Mouse (Mus musculus): ENCODE data around the gene Hist1h3d. TPM values are rescaled to one million over a fixed set of nuclear protein-coding genes. Genes with fewer than 3 reads are reported as not detected.

Hist1h3d gene
- total and polyA plus RNA-seq, 3 experiments, result 1.4 to 150 TPM; not detected in 1

GRCm38 (mm10) chr13:23620733-23621531, 45.4 kb downstream of the Hist1h3d start, which contains the start of gene Hist1h2be (continued):
- TF ChIP-seq MAX (IDR thresholded peaks at IDR 0.05; ENCODE audit: low read length) (peak; percentile 66; the same call in 1 of the 2 replicates), TCF12 (IDR thresholded peaks at IDR 0.05; ENCODE audit: low read depth, low read length) (0 out of 2 replicates have a peak, but pooled peaks have one; percentile 15), ZC3H11A (IDR thresholded peaks at IDR 0.05; ENCODE audit: low read depth, low read length) (no peak), ZKSCAN1 (IDR thresholded peaks at IDR 0.05; ENCODE audit: low read depth, low read length) (no peak)

GRCm38 (mm10) chr13:23621532-23622174, 46.1 kb downstream of the Hist1h3d start:
- H3K4me3 ChIP-seq (ENCODE audit: control insufficient read depth in 1 of 2, insufficient read depth in 1 of 2, low read depth in 2 of 2, low read length in 2 of 2), result peak overlapping the region; percentile 29 to 49
- H3K9ac ChIP-seq (ENCODE audit: control insufficient read depth, low read depth, low read length, poor library complexity, severe bottlenecking), result peak overlapping the region; percentile 88
- H3K27ac ChIP-seq (ENCODE audit: control insufficient read depth, low read depth, low read length), result peak overlapping the region; percentile 95
- TF ChIP-seq SMC3 (IDR thresholded peaks at IDR 0.05; ENCODE audit: low read depth, low read length), result peak; percentile 21; the same call in 1 of the 2 replicates
- peak; percentile 99 for TF ChIP-seq POLR2AphosphoS2 (IDR thresholded peaks at IDR 0.05; ENCODE audit: low read length)
- peak; percentile 67 to 98 for TF ChIP-seq POLR2A (IDR thresholded peaks at IDR 0.05; ENCODE audit: control insufficient read depth in 1 of 2, insufficient read depth in 1 of 2, low read depth in 1 of 2, low read length in 2 of 2, poor library complexity in 1 of 2)
- TF ChIP-seq POLR2AphosphoS5 (IDR thresholded peaks at IDR 0.05; ENCODE audit: borderline replicate concordance, low read depth, low read length), result peak; percentile 97
- TF ChIP-seq NELFE (IDR thresholded peaks at IDR 0.05; ENCODE audit: low read depth, low read length), result peak; percentile 19; the same call in 1 of the 2 replicates
- TF ChIP-seq ZMIZ1 (IDR thresholded peaks at IDR 0.05; ENCODE audit: low read depth, low read length), result peak; percentile 97
- TF ChIP-seq TCF12 (IDR thresholded peaks at IDR 0.05; ENCODE audit: low read depth, low read length), result no peak
- no peak for TF ChIP-seq MYC (IDR thresholded peaks at IDR 0.05; ENCODE audit: low read depth, low read length)
- no peak for TF ChIP-seq MEF2A (IDR thresholded peaks at IDR 0.05; ENCODE audit: extremely low read depth, insufficient replicate concordance, low read depth, low read length, poor library complexity, severe bottlenecking)
- TF ChIP-seq KAT2A (conservative IDR thresholded peaks at IDR 0.05; ENCODE audit: low read depth, low read length), result no peak
- peak; percentile 89; the same call in 1 of the 2 replicates for TF ChIP-seq CHD1 (IDR thresholded peaks at IDR 0.05; ENCODE audit: low read depth, low read length)
- TF ChIP-seq ZNF384 (IDR thresholded peaks at IDR 0.05; ENCODE audit: low read depth, low read length), result no peak
- peak; percentile 4 for TF ChIP-seq SIN3A (IDR thresholded peaks at IDR 0.05; ENCODE audit: low read length)
- no peak; a peak in 1 of 4 replicates for TF ChIP-seq EP300 (IDR thresholded peaks at IDR 0.05; ENCODE audit: low read depth in 1 of 2, low read length in 2 of 2)
- no peak for TF ChIP-seq GABPA (IDR thresholded peaks at IDR 0.05; ENCODE audit: low read depth, low read length)
- peaks cover 0 to 2% of the 10 kb centered on the region in 2 experiments; a peak in 1 of 4 replicates for H3K27me3 ChIP-seq (ENCODE audit: control insufficient read depth in 1 of 2, insufficient read depth in 2 of 2, low read length in 2 of 2)
- H3K36me3 ChIP-seq (ENCODE audit: control insufficient read depth in 1 of 2, insufficient read depth in 2 of 2, low read length in 2 of 2), result peaks cover 0 to 9% of the 10 kb centered on the region in 2 experiments; a peak in 2 of 4 replicates
- H3K79me2 ChIP-seq (ENCODE audit: control insufficient read depth, insufficient read depth, low read length, poor library complexity), result peaks cover 2% of the 10 kb centered on the region; the same call in 1 of the 2 replicates
- no peaks in the 10 kb centered on the region for H3K9me3 ChIP-seq (replicated peaks; ENCODE audit: insufficient read depth, low read length)
- peaks cover 0 to 10% of the 10 kb centered on the region in 2 experiments; a peak in 2 of 4 replicates for H3K4me1 ChIP-seq (ENCODE audit: control insufficient read depth in 1 of 2, insufficient read depth in 2 of 2, low read length in 2 of 2)
- DNase-seq (ENCODE audit: low read depth, low spot score), result peak; percentile 94
